Mouse (Mus musculus): ENCODE measurements around the gene Napsa. TPM values are rescaled to one million over a fixed set of nuclear protein-coding genes. Genes with fewer than 3 reads are reported as not detected.

Napsa gene
- polyA plus RNA-seq, 1 experiment from 2014 or later = 5.4 TPM

- Histone ChIP-seq H3K36me3 (ENCODE audit: control insufficient read depth, insufficient read depth, low read length) (no peaks in the 10 kb centered on the region), H3K4me2 (ENCODE audit: low read depth, low read length) (no peak overlapping the region), H3K9ac (ENCODE audit: low read length) (0 out of 2 replicates have a peak overlapping the region, but pooled peaks have one; percentile 10), H3K9me3 (replicated peaks; ENCODE audit: control insufficient read depth, low read length) (no peaks in the 10 kb centered on the region), H3K4me1 (ENCODE audit: control insufficient read depth, insufficient read depth, low read length) (no peaks in the 10 kb centered on the region), H3K27ac (ENCODE audit: low read length) (no peak overlapping the region), H3K4me3 (replicated peaks; ENCODE audit: low read length) (no peak overlapping the region), H3K27me3 (ENCODE audit: control insufficient read depth, insufficient read depth, low read length) (no peaks in the 10 kb centered on the region)
- ATAC-seq (ENCODE audit: insufficient read depth, low FRiP score) = no peak
- WGBS = 49% methylated on average over 18 of the region's 18 CpGs
Measured at GRCm38 (mm10) chr7:44560435-44561400, 11.5 kb upstream of the Napsa start.

- Histone ChIP-seq H3K27me3 (ENCODE audit: control insufficient read depth, insufficient read depth, low read length) (no peaks in the 10 kb centered on the region), H3K4me3 (replicated peaks; ENCODE audit: low read length) (no peak overlapping the region), H3K4me1 (ENCODE audit: control insufficient read depth, insufficient read depth, low read length) (no peaks in the 10 kb centered on the region), H3K36me3 (ENCODE audit: control insufficient read depth, insufficient read depth, low read length) (no peaks in the 10 kb centered on the region), H3K9ac (ENCODE audit: low read length) (no peak overlapping the region), H3K9me3 (replicated peaks; ENCODE audit: control insufficient read depth, low read length) (no peaks in the 10 kb centered on the region), H3K27ac (ENCODE audit: low read length) (no peak overlapping the region), H3K4me2 (ENCODE audit: low read depth, low read length) (no peak overlapping the region)
- ATAC-seq (ENCODE audit: insufficient read depth, low FRiP score) = no peak
- WGBS = 47% methylated on average over 8 of the region's 8 CpGs
Measured at GRCm38 (mm10) chr7:44563284-44563683, 8.9 kb upstream of the Napsa start.

- H3K4me1 ChIP-seq (ENCODE audit: control insufficient read depth, insufficient read depth, low read length) = no peaks in the 10 kb centered on the region
- H3K9me3 ChIP-seq (replicated peaks; ENCODE audit: control insufficient read depth, low read length) = no peaks in the 10 kb centered on the region
- H3K4me3 ChIP-seq (replicated peaks; ENCODE audit: low read length) = no peak overlapping the region
- H3K36me3 ChIP-seq (ENCODE audit: control insufficient read depth, insufficient read depth, low read length) = no peaks in the 10 kb centered on the region
- peaks cover 8% of the 10 kb centered on the region; the same call in 1 of the 2 replicates for H3K27me3 ChIP-seq (ENCODE audit: control insufficient read depth, insufficient read depth, low read length)
- no peak overlapping the region for H3K9ac ChIP-seq (ENCODE audit: low read length)
- H3K4me2 ChIP-seq (ENCODE audit: low read depth, low read length) = no peak overlapping the region
- no peak overlapping the region for H3K27ac ChIP-seq (ENCODE audit: low read length)
- ATAC-seq (ENCODE audit: insufficient read depth, low FRiP score) = no peak
- 82% methylated on average over 10 of the region's 10 CpGs for WGBS
Measured at GRCm38 (mm10) chr7:44564486-44564885, 7.7 kb upstream of the Napsa start.

- Histone ChIP-seq H3K9ac (ENCODE audit: low read length) (no peak overlapping the region), H3K36me3 (ENCODE audit: control insufficient read depth, insufficient read depth, low read length) (no peaks in the 10 kb centered on the region), H3K9me3 (replicated peaks; ENCODE audit: control insufficient read depth, low read length) (no peaks in the 10 kb centered on the region), H3K4me3 (replicated peaks; ENCODE audit: low read length) (no peak overlapping the region), H3K27me3 (ENCODE audit: control insufficient read depth, insufficient read depth, low read length) (peaks cover 8% of the 10 kb centered on the region; the same call in 1 of the 2 replicates), H3K27ac (ENCODE audit: low read length) (no peak overlapping the region), H3K4me2 (ENCODE audit: low read depth, low read length) (no peak overlapping the region), H3K4me1 (ENCODE audit: control insufficient read depth, insufficient read depth, low read length) (no peaks in the 10 kb centered on the region)
- ATAC-seq (ENCODE audit: insufficient read depth, low FRiP score) = no peak
- WGBS = 69% methylated on average over 6 of the region's 6 CpGs
Measured at GRCm38 (mm10) chr7:44565414-44565813, 6.8 kb upstream of the Napsa start.

- Histone ChIP-seq H3K9me3 (replicated peaks; ENCODE audit: control insufficient read depth, low read length) (no peaks in the 10 kb centered on the region), H3K4me1 (ENCODE audit: control insufficient read depth, insufficient read depth, low read length) (no peaks in the 10 kb centered on the region), H3K4me3 (replicated peaks; ENCODE audit: low read length) (no peak overlapping the region), H3K9ac (ENCODE audit: low read length) (no peak overlapping the region), H3K27ac (ENCODE audit: low read length) (no peak overlapping the region), H3K36me3 (ENCODE audit: control insufficient read depth, insufficient read depth, low read length) (no peaks in the 10 kb centered on the region), H3K4me2 (ENCODE audit: low read depth, low read length) (no peak overlapping the region), H3K27me3 (ENCODE audit: control insufficient read depth, insufficient read depth, low read length) (peaks cover 8% of the 10 kb centered on the region; the same call in 1 of the 2 replicates)
- no peak for ATAC-seq (ENCODE audit: insufficient read depth, low FRiP score)
- 51% methylated on average over 9 of the region's 9 CpGs for WGBS
Measured at GRCm38 (mm10) chr7:44568803-44569202, 3.4 kb upstream of the Napsa start.

- no peaks in the 10 kb centered on the region for H3K4me1 ChIP-seq (ENCODE audit: control insufficient read depth, insufficient read depth, low read length)
- no peak overlapping the region for H3K4me3 ChIP-seq (replicated peaks; ENCODE audit: low read length)
- WGBS = 80% methylated on average over 6 of the region's 6 CpGs
- peaks cover 8% of the 10 kb centered on the region; the same call in 1 of the 2 replicates for H3K27me3 ChIP-seq (ENCODE audit: control insufficient read depth, insufficient read depth, low read length)
- no peaks in the 10 kb centered on the region for H3K36me3 ChIP-seq (ENCODE audit: control insufficient read depth, insufficient read depth, low read length)
- no peak overlapping the region for H3K4me2 ChIP-seq (ENCODE audit: low read depth, low read length)
- H3K27ac ChIP-seq (ENCODE audit: low read length) = no peak overlapping the region
- ATAC-seq (ENCODE audit: insufficient read depth, low FRiP score) = no peak
- no peak overlapping the region for H3K9ac ChIP-seq (ENCODE audit: low read length)
- no peaks in the 10 kb centered on the region for H3K9me3 ChIP-seq (replicated peaks; ENCODE audit: control insufficient read depth, low read length)
Measured at GRCm38 (mm10) chr7:44570989-44571388, 1.2 kb upstream of the Napsa start.

- no peak for ATAC-seq (ENCODE audit: insufficient read depth, low FRiP score)
- H3K4me2 ChIP-seq (ENCODE audit: low read depth, low read length) = no peak overlapping the region
- H3K9ac ChIP-seq (ENCODE audit: low read length) = no peak overlapping the region
- H3K36me3 ChIP-seq (ENCODE audit: control insufficient read depth, insufficient read depth, low read length) = no peaks in the 10 kb centered on the region
- 63% methylated on average over 4 of the region's 4 CpGs for WGBS
- no peaks in the 10 kb centered on the region for H3K4me1 ChIP-seq (ENCODE audit: control insufficient read depth, insufficient read depth, low read length)
- H3K4me3 ChIP-seq (replicated peaks; ENCODE audit: low read length) = no peak overlapping the region
- H3K27me3 ChIP-seq (ENCODE audit: control insufficient read depth, insufficient read depth, low read length) = peaks cover 8% of the 10 kb centered on the region; the same call in 1 of the 2 replicates
- no peaks in the 10 kb centered on the region for H3K9me3 ChIP-seq (replicated peaks; ENCODE audit: control insufficient read depth, low read length)
- no peak overlapping the region for H3K27ac ChIP-seq (ENCODE audit: low read length)
Measured at GRCm38 (mm10) chr7:44571811-44572210, 369 bp upstream of the Napsa start.

GRCm38 (mm10) chr7:44572956-44573484 is 840 bp downstream of the Napsa start:
- peaks cover 8% of the 10 kb centered on the region; the same call in 1 of the 2 replicates for H3K27me3 ChIP-seq (ENCODE audit: control insufficient read depth, insufficient read depth, low read length)
- H3K9ac ChIP-seq (ENCODE audit: low read length) = no peak overlapping the region
- no peaks in the 10 kb centered on the region for H3K36me3 ChIP-seq (ENCODE audit: control insufficient read depth, insufficient read depth, low read length)
- no peaks in the 10 kb centered on the region for H3K4me1 ChIP-seq (ENCODE audit: control insufficient read depth, insufficient read depth, low read length)
- no peaks in the 10 kb centered on the region for H3K9me3 ChIP-seq (replicated peaks; ENCODE audit: control insufficient read depth, low read length)
- WGBS = 74% methylated on average over 5 of the region's 5 CpGs
- no peak overlapping the region for H3K27ac ChIP-seq (ENCODE audit: low read length)
- no peak overlapping the region for H3K4me3 ChIP-seq (replicated peaks; ENCODE audit: low read length)
- H3K4me2 ChIP-seq (ENCODE audit: low read depth, low read length) = no peak overlapping the region
- ATAC-seq (ENCODE audit: insufficient read depth, low FRiP score) = no peak

GRCm38 (mm10) chr7:44576333-44576844 is 4.2 kb downstream of the Napsa start:
- WGBS = 40% methylated on average over 5 of the region's 5 CpGs
- Histone ChIP-seq H3K9me3 (replicated peaks; ENCODE audit: control insufficient read depth, low read length) (peaks cover 4% of the 10 kb centered on the region; the same call in 1 of the 2 replicates), H3K27me3 (ENCODE audit: control insufficient read depth, insufficient read depth, low read length) (no peaks in the 10 kb centered on the region), H3K4me2 (ENCODE audit: low read depth, low read length) (no peak overlapping the region), H3K9ac (ENCODE audit: low read length) (no peak overlapping the region), H3K36me3 (ENCODE audit: control insufficient read depth, insufficient read depth, low read length) (no peaks in the 10 kb centered on the region), H3K27ac (ENCODE audit: low read length) (no peak overlapping the region), H3K4me3 (replicated peaks; ENCODE audit: low read length) (no peak overlapping the region), H3K4me1 (ENCODE audit: control insufficient read depth, insufficient read depth, low read length) (no peaks in the 10 kb centered on the region)
- no peak for ATAC-seq (ENCODE audit: insufficient read depth, low FRiP score)
